Mouse (Mus musculus) lung, postnatal 0 days (tissue): ENCODE data around the gene Ect2.

Source experiments
- CTCF ChIP-seq: IDR thresholded peaks from 2 replicates; pipeline ENCODE4 v1.5.1; 2016; ENCODE audit warnings: antibody characterized with exemption, mild to moderate bottlenecking
- EP300 ChIP-seq: IDR thresholded peaks from 2 replicates; pipeline ENCODE4 v1.6.1; 2016; ENCODE audit warnings: antibody characterized with exemption, mild to moderate bottlenecking, control low read depth

GRCm38 (mm10) chr3:27121864-27122450, 31.7 kb downstream of the Ect2 start:
- TF ChIP-seq CTCF (no peak), EP300 (no peak)
